Mouse (Mus musculus): ENCODE measurements at regions not wholly inside any gene's neighbourhood (a gene's known extent, or its start where the extent isn't known, plus 50 kb on each side); places are given as distances from the start of the nearest gene placed in this dataset.
A peak's percentile ranks its signal among the peaks of the same experiment; 100 is the strongest.
"Not testable (repeated sequence)": the region's sequence is repeated elsewhere in the genome, so short reads cannot be mapped to it uniquely, and the experiment has no call there.

- peak; percentile 83 for DNase-seq
These were observed 68.3 kb downstream of the Hsp90b1 start for GRCm38 (mm10) chr10:86636953-86637376.

GRCm38 (mm10) chr10:86636515-86636914, 68.8 kb downstream of the Hsp90b1 start:
- DNase-seq = not testable (repeated sequence)

- DNase-seq = not testable (repeated sequence)
These were observed 78.6 kb downstream of the Hsp90b1 start for GRCm38 (mm10) chr10:86626734-86627133.

GRCm38 (mm10) chr10:86617958-86618664, 87.2 kb downstream of the Hsp90b1 start:
- DNase-seq = not testable (repeated sequence)

- not testable (repeated sequence) for DNase-seq
These were observed 93.0 kb downstream of the Hsp90b1 start for GRCm38 (mm10) chr10:86612341-86612740.

- DNase-seq = peak; percentile 4
These were observed 95.3 kb downstream of the Hsp90b1 start for GRCm38 (mm10) chr10:86610027-86610426.

GRCm38 (mm10) chr10:86600843-86601242, 102.1 kb upstream of the Syn3 start:
- peak; percentile 3 for DNase-seq

GRCm38 (mm10) chr10:86599991-86600390, 101.3 kb upstream of the Syn3 start:
- peak; percentile 5 for DNase-seq

- not testable (repeated sequence) for DNase-seq
These were observed 91.5 kb upstream of the Syn3 start for GRCm38 (mm10) chr10:86590211-86590610.

- not testable (repeated sequence) for DNase-seq
These were observed 68.2 kb upstream of the Syn3 start for GRCm38 (mm10) chr10:86566875-86567274.

GRCm38 (mm10) chr10:86555843-86556242, 57.1 kb upstream of the Syn3 start:
- peak; percentile 32 for DNase-seq
